Mouse (Mus musculus) layer of hippocampus, adult 11-12 months (tissue): ENCODE data around the gene Samm50.
A peak's percentile ranks its signal among the peaks of the same experiment; 100 is the strongest.

Source experiments
- DNase-seq: peaks from one replicate; pipeline ENCODE4 v3.0.0; 2022; ENCODE audit warnings: low spot score

Gene Samm50

GRCm38 (mm10) chr15:84238552-84238951 lies 46.5 kb downstream of the Samm50 start:
- DNase-seq: no peak

DNA sequence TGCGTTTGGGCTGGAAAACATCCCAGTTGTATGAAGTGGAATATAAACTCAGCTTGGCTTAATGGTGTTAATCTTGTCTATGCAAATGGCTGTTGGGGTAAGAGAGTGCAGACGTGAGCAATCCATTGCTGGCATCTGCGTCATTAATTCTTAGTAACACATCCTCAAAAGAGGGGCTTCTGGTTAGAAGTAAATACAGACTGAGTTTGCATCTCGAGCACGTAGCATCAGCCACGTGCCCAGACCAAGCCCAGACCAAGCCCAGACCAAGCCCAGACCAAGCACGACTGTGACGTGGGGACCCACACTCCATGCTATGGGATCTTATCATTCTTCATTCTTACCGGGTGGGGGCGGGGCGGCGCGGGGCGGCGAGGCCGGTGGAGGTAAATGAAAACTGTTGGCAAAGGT lies 47.0 kb downstream of the Samm50 start:
- DNase-seq: no peak

GRCm38 (mm10) chr15:84241520-84241919 lies 49.5 kb downstream of the Samm50 start:
- DNase-seq: no peak

GRCm38 (mm10) chr15:84245104-84245503 lies 53.1 kb downstream of the Samm50 start:
- no peak for DNase-seq

DNA sequence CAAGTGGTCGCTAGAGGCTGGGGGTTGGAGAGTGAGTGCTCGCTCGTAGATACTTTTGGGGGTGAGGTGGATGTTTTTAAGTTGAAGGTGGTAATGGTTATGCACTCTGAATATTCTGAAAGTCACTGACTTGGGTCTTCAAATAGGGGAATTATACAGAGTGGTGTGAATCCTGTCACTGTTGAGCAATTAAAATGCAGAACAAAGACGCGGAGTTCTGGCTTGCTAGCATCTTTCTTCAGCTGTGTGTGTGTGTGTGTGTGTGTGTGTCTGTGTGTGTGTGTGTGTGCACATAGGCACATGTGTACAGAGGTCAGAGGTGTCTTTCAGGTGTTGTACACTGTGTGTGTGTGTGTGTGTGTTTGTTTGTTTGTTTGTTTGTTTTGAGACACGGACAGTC lies 54.2 kb downstream of the Samm50 start:
- DNase-seq: no peak

DNA sequence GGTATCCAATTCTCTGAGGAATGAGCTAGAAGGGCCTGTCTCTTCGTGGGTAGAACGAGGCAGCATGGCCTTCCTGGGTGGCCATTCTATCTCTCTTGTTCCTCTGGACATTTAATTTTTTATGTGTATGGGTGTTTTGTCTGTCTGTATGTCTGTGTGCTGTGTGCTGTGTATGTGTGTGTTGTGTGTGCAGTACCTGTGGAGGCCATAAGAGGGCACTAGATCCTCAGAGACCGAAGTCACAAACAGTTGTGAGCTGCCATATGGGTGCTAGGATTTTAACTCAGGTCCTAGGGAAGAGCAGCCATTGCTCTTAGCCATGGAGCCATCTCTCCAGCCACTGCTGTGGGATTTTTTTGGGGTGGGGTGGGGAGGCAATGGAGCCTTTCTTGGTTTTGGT lies 55.3 kb downstream of the Samm50 start:
- DNase-seq: no peak

GRCm38 (mm10) chr15:84251227-84251626 lies 59.2 kb downstream of the Samm50 start:
- no peak for DNase-seq

GRCm38 (mm10) chr15:84252645-84253044 lies 60.6 kb downstream of the Samm50 start:
- no peak for DNase-seq

- DNase-seq: peak; percentile 50
Observed at GRCm38 (mm10) chr15:84253757-84254156, 61.7 kb downstream of the Samm50 start.

DNA sequence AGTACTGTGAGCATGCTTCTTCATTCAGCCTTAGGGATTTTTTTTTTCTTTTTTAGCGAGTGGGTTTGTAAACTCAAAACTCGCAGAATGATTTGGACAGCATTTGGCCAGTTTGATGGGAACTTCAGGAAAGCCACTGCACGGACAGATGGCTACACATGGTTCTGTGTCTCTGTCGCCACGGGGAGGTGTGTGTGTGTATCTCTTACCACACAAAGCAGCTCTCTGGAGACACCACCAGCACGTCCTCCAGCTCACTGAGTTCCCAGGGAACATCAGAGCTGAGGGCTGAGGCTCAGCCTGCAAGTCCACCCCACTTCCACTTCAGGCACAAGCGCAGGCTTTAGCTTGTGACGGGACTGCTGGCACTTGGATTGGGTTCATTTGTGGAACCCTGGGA lies 62.3 kb downstream of the Samm50 start:
- DNase-seq: no peak

DNA sequence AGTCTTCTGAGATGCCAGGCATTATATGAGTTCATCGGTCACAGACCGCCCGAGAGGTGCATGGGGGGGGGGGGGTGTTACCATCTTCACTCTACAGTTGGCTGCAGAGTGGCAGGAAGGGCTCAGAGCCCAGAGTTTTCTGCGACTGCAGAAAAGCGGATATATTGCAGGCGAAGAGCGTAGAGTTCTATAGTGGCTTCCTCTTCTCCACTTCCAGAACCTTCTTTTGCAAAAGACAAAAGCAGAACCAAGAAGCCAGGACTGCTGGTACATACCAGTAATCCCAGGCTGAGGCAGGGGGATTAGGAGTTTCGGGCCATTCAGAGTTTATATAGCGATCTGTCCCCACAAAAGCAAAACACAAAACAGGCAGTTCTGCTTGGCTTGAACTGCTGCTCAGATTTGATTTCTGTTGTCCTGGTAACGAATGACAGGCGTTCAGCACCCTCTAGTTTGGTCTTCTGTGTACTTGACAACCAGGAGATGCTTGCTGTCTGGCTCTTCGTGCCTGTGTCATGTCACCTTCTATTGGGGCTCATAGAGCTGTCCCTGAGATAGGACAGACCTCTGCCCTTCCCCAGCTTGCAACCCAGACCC lies 64.3 kb downstream of the Samm50 start:
- DNase-seq: peak; percentile 38

GRCm38 (mm10) chr15:84256864-84257263 lies 64.8 kb downstream of the Samm50 start:
- no peak for DNase-seq

DNA sequence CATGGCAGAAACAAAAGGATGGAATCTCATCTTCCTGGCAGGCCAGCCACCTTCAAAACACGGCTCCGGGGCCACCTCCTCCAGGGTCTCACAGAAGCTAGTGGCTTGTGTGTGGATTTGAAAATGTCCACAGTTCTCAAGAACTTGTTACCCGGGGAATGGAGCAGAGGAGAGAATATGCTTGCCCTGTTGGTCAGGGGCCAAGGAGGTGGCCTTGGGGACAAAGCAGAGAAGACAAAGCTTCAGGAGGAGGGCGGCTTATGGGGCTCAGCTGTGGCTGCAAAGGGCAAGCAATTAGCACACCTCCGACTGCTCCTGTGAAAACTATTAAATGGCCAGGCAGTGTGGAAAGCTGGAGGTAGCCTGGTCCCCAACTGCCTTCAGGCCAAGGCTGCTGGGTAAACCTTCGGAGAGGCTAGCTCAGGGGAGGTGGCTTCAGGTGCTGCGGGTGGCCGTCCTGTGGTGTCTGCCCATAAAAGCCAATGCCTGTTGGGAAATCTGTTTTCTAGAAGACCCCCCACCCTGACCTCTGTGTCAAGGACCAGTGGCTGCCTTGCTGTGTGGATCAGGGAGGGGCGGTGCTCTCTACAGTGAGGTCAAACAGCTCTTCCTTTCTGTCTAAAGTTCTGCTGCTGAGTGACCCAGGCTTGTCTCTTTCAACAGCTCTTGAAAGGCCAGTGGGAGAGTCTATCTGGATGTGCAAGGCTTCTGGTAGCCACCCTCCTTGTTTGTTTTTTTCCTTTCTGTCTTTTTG lies 66.7 kb downstream of the Samm50 start:
- no peak for DNase-seq

DNA sequence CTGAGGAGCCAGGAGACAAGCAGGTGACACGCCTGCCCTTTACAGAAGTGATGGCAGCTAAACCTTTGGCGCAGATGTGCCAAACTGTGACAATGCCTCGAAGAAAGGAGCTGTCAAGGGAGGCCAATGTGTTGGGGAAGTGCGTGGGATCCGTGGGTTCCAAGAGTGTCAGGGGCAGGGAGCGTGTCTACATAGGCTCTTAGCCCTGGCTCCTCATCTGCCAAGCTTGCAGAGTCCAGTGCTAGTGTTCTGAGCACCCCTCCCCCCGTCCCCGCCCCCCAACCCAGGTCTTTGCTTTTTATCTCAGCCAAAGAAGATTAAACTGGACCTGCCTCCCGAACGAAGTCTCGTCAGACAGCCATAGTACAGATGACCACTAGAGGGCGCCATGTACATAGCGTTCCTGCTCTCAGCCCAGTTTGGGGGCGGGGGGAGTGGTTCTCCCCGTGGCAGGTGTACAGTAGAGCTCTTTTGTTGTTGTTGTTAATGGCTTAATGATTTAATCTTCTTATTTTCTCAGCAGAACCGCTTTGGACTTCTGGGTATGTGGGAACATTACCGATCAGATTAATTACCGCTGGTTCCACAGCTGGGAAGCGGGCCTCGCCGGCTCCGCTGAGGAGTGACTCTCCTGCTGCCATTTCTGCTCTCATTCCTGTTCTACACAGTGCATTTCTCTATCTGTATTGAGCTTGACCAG lies 68.2 kb downstream of the Samm50 start:
- peak; percentile 84 for DNase-seq

GRCm38 (mm10) chr15:84262630-84263029 lies 70.6 kb downstream of the Samm50 start:
- DNase-seq: no peak

- DNase-seq: no peak
Observed at GRCm38 (mm10) chr15:84263573-84263972, 71.5 kb downstream of the Samm50 start.

GRCm38 (mm10) chr15:84265141-84265540 lies 73.1 kb downstream of the Samm50 start:
- DNase-seq: no peak

DNA sequence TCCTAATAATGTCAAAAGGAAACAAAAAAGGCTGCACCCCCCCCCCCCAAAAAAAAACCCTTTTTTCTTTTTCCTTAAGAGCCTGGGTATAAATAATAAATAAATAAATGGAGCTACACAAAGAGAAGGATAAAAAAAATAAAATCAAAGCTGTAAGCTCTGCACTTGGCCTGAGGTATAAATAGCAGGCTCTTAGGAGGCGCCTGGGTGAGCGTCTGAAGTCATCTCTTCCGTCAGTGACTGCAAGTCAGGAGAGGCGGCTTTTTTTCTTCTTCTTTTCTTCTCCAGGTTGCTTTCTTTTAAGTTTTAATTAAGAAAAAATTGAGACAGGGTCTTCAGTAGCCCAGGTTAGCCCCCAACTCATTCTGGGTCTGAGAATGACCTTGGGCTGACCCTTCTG lies 74.2 kb downstream of the Samm50 start:
- DNase-seq: no peak
